Mouse (Mus musculus) gastrocnemius, adult 8-10 months (tissue): ENCODE results near the gene Gm45261. TPM values are rescaled to one million over a fixed set of nuclear protein-coding genes. Genes with fewer than 3 reads are reported as not detected.
A peak's percentile ranks its signal among the peaks of the same experiment; 100 is the strongest.

Experiments
- DNase-seq, 2 experiments: peaks; one replicate each; pipeline ENCODE4 v3.0.0; 2022; ENCODE audit warnings: low spot score in 2 of 2
- total RNA-seq, 4 experiments: library from RNA; stranded (reverse); gene quantifications; 2 replicates each; pipeline ENCODE4 v1.2.4; 2022

The Gm45261 gene
- total RNA-seq, 4 experiments from 2014 or later, result not detected

DNA sequence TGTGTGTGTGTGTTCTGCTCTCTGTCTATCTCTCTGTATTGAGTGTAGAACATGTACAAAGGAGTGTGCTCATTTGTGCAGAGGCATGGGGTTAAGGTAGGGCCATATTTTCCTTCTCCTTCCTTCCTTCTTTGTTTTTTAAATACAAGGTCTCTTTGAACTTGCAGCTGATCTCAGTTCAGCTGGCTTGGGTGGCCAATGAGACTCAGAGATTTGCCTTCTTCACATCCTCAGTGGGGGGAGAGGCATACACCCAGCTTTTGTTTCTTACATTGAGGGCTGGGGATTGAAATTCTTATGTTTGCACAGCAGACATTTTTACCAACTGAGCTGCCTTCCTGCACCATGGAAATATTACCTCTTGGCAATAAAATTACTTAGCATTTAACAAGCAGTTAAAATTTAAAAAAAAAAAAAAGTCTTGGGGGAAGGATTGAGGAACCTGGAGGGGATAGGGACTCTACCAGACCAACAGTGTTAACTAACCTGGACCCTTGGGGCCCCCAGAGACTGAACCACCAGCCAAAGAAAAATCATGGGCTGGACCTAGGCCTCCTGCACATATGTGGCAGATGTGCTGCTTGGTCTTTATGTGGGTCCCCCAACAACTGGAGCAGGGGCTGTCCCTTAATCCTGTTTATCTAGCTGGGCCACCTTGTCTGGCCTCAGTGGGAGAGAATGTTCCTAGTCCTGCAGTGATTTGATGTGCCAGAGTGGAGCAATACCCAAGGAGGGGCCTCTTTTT is 50.8 kb downstream of the Gm45261 start:
- DNase-seq, result no peak

- no peak for DNase-seq
Observed at GRCm38 (mm10) chr1:80409467-80410105, 51.7 kb downstream of the Gm45261 start.

DNA sequence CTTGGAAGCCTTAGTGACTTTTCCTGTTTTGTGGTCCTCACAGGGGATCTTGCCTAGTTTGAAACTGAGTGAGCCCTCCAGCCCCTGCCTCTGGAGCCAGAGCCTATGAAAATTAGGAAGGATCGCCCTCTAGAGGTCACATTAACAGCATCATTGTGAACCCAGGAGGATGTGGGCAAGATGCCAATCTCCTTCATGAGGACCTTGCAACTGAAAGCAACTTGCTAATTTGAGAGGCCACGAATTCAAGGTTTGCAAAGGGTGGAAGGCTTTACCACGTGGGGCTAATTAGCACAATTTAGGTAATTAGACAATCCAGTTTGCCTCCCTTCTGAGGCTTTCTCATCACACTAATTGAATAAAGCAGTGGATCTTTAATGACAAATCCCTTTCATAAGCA is 52.7 kb downstream of the Gm45261 start:
- DNase-seq, result peak; percentile 14 to 31

- DNase-seq, result no peak
Observed at GRCm38 (mm10) chr1:80404196-80404595, 57.1 kb downstream of the Gm45261 start.

GRCm38 (mm10) chr1:80403366-80403893 is 57.8 kb downstream of the Gm45261 start:
- no peak for DNase-seq

GRCm38 (mm10) chr1:80401961-80402360 is 59.3 kb downstream of the Gm45261 start:
- DNase-seq, result no peak

Other genes with a start within 250 kb of the Gm45261 start
- under 1 TPM; 0.20 to 0.44 (median 0.26) TPM for gene Fam124b, start 243.0 kb downstream of the Gm45261 start, total RNA-seq
- 100 to 1,000 TPM; 255 to 288 (median 276) TPM for gene Cul3, start 121.0 kb downstream of the Gm45261 start, total RNA-seq